Mouse (Mus musculus) midbrain, embryonic 16.5 days (tissue): ENCODE data around the gene Ufd1. TPM values are rescaled to one million over a fixed set of nuclear protein-coding genes. Genes with fewer than 3 reads are reported as not detected.
"Not testable (repeated sequence)": the region's sequence is repeated elsewhere in the genome, so short reads cannot be mapped to it uniquely, and the experiment has no call there.

Experiments
- ATAC-seq: fragments of 200-750 bp; cut with Nextera tagmentation; 2 replicates; pipeline ENCODE4 v1.8.0; 2017; ENCODE audit warnings: moderate TSS enrichment
- H3K27ac ChIP-seq: fragments of 300-500 bp; sonication (generic); 2 replicates; pipeline ENCODE4 v1.5.1; 2014; ENCODE audit warnings: mild to moderate bottlenecking, low read length, mixed read lengths
- H3K27me3 ChIP-seq: fragments of 300-500 bp; sonication (generic); 2 replicates; pipeline ENCODE4 v1.6.1; 2014; ENCODE audit warnings: low read depth, low read length, mixed read lengths; ENCODE audit not compliant: control insufficient read depth, insufficient read depth
- H3K36me3 ChIP-seq: fragments of 300-500 bp; sonication (generic); 2 replicates; pipeline ENCODE4 v1.6.1; 2014; ENCODE audit warnings: mild to moderate bottlenecking, low read length, moderate library complexity, mixed read lengths; ENCODE audit not compliant: control insufficient read depth, insufficient read depth
- H3K4me1 ChIP-seq: fragments of 300-500 bp; sonication (generic); 2 replicates; pipeline ENCODE4 v1.6.1; 2014; ENCODE audit warnings: mild to moderate bottlenecking, low read length, mixed read lengths; ENCODE audit not compliant: control insufficient read depth, insufficient read depth
- H3K4me2 ChIP-seq: fragments of 300-500 bp; sonication (generic); 2 replicates; pipeline ENCODE4 v1.6.1; 2014; ENCODE audit warnings: mild to moderate bottlenecking, low read length, mixed read lengths
- H3K4me3 ChIP-seq: fragments of 300-500 bp; sonication (generic); 2 replicates; pipeline ENCODE4 v1.5.1; 2014; ENCODE audit warnings: low read depth, mild to moderate bottlenecking, low read length, moderate library complexity, mixed read lengths
- H3K9ac ChIP-seq: fragments of 300-500 bp; sonication (generic); 2 replicates; pipeline ENCODE4 v1.6.1; 2014; ENCODE audit warnings: low read depth, low read length, mixed read lengths
- H3K9me3 ChIP-seq: fragments of 300-500 bp; sonication (generic); replicated peaks from 2 replicates; pipeline ENCODE4 v1.6.1; 2014; ENCODE audit warnings: mild to moderate bottlenecking, low read length, mixed read lengths; ENCODE audit not compliant: control insufficient read depth, poor library complexity, severe bottlenecking
- WGBS: fragments of 180-500 bp; shearing (Covaris S2); extraction: QIAGEN DNeasy Blood & Tissue Kit; methylation state at CpG from one replicate; pipeline ENCODE4 v1.1.7; 2014; 5-methylcytosine and 5-hydroxymethylcytosine counted together
- polyA plus RNA-seq: library from polyadenylated mRNA; unstranded; fragments of >200 nt; fragmentation: Nextera tagmentation; extraction: Ambion mirVana; gene quantifications from 2 replicates; pipeline ENCODE4 v1.2.1, GENCODE M21; 2015

Ufd1 gene
- polyA plus RNA-seq, 1 experiment from 2014 or later: 106 TPM

GRCm38 (mm10) chr16:18860186-18860585 is 48.6 kb downstream of the Ufd1 start:
- no peaks in the 10 kb centered on the region for H3K27me3 ChIP-seq
- no peaks in the 10 kb centered on the region for H3K36me3 ChIP-seq
- 63% methylated on average over 1 of the region's 1 CpGs for WGBS
- ATAC-seq: no peak
- no peaks in the 10 kb centered on the region for H3K9me3 ChIP-seq
- H3K4me1 ChIP-seq: no peaks in the 10 kb centered on the region
- no peak overlapping the region for H3K27ac ChIP-seq
- H3K4me2 ChIP-seq: no peak overlapping the region
- no peak overlapping the region for H3K9ac ChIP-seq
- H3K4me3 ChIP-seq: no peak overlapping the region

- H3K9me3 ChIP-seq, H3K27me3 ChIP-seq, H3K4me1 ChIP-seq, H3K4me2 ChIP-seq, H3K27ac ChIP-seq, ATAC-seq, H3K9ac ChIP-seq, H3K4me3 ChIP-seq: not testable (repeated sequence)
- WGBS: 91% methylated on average over 1 of the region's 1 CpGs
- H3K36me3 ChIP-seq: peaks cover 17% of the 10 kb centered on the region
Measured at GRCm38 (mm10) chr16:18870495-18870894, 58.9 kb downstream of the Ufd1 start.

GRCm38 (mm10) chr16:18876091-18876441 is 64.5 kb downstream of the Ufd1 start:
- no peaks in the 10 kb centered on the region for H3K9me3 ChIP-seq
- no peaks in the 10 kb centered on the region for H3K27me3 ChIP-seq
- peaks cover 30% of the 10 kb centered on the region for H3K4me1 ChIP-seq
- WGBS: under 1% methylated on average over 17 of the region's 17 CpGs
- H3K9ac ChIP-seq: peak overlapping the region; percentile 98
- peak overlapping the region; percentile 99 for H3K4me3 ChIP-seq
- H3K36me3 ChIP-seq: peaks cover 17% of the 10 kb centered on the region
- ATAC-seq: no peak
- peak overlapping the region; percentile 96 for H3K27ac ChIP-seq
- peak overlapping the region; percentile 79 for H3K4me2 ChIP-seq

GRCm38 (mm10) chr16:18876442-18877308 is 65.1 kb downstream of the Ufd1 start, which contains the start of the genes Mrpl40 and Hira:
TSS of gene Mrpl40 (minus strand) at chr16:18876862.
TSS of gene Hira (plus strand) at chr16:18877037.
- H3K9me3 ChIP-seq: no peaks in the 10 kb centered on the region
- H3K9ac ChIP-seq: peak within 1 kb of the TSS; percentile 98
- WGBS: under 1% methylated on average over 81 of the region's 93 CpGs
- H3K4me1 ChIP-seq: peaks cover 35% of the 10 kb centered on the region
- peak within 1 kb of the TSS; percentile 79 for H3K4me2 ChIP-seq
- peaks cover 13% of the 10 kb centered on the region for H3K36me3 ChIP-seq
- H3K4me3 ChIP-seq: peak within 1 kb of the TSS; percentile 99
- H3K27me3 ChIP-seq: no peaks in the 10 kb centered on the region
- peak within 1 kb of the TSS; percentile 96 for H3K27ac ChIP-seq
- ATAC-seq: peak; percentile 92

- 0% methylated on average over 41 of the region's 43 CpGs for WGBS
- Histone ChIP-seq H3K4me1 (peaks cover 35% of the 10 kb centered on the region), H3K9ac (peak overlapping the region; percentile 98), H3K36me3 (peaks cover 7% of the 10 kb centered on the region), H3K4me3 (peak overlapping the region; percentile 99), H3K27me3 (no peaks in the 10 kb centered on the region), H3K27ac (peak overlapping the region; percentile 96), H3K9me3 (no peaks in the 10 kb centered on the region), H3K4me2 (peak overlapping the region; percentile 79)
- peak; percentile 52 for ATAC-seq
Measured at GRCm38 (mm10) chr16:18877386-18878090, 66.0 kb downstream of the Ufd1 start.

GRCm38 (mm10) chr16:18878091-18878720 is 66.6 kb downstream of the Ufd1 start:
- WGBS: 28% methylated on average over 20 of the region's 20 CpGs
- H3K27me3 ChIP-seq: no peaks in the 10 kb centered on the region
- peak overlapping the region; percentile 98 for H3K9ac ChIP-seq
- peaks cover 5% of the 10 kb centered on the region for H3K36me3 ChIP-seq
- peak overlapping the region; percentile 96 for H3K27ac ChIP-seq
- H3K9me3 ChIP-seq: no peaks in the 10 kb centered on the region
- H3K4me1 ChIP-seq: peaks cover 35% of the 10 kb centered on the region
- H3K4me2 ChIP-seq: peak overlapping the region; percentile 79
- H3K4me3 ChIP-seq: peak overlapping the region; percentile 99
- no peak for ATAC-seq

GRCm38 (mm10) chr16:18884044-18884443 is 72.5 kb downstream of the Ufd1 start:
- no peak overlapping the region for H3K9ac ChIP-seq
- H3K4me1 ChIP-seq: peaks cover 22% of the 10 kb centered on the region
- ATAC-seq: no peak
- no peaks in the 10 kb centered on the region for H3K36me3 ChIP-seq
- no peaks in the 10 kb centered on the region for H3K9me3 ChIP-seq
- H3K4me2 ChIP-seq: no peak overlapping the region
- H3K27me3 ChIP-seq: no peaks in the 10 kb centered on the region
- no peak overlapping the region for H3K4me3 ChIP-seq
- H3K27ac ChIP-seq: no peak overlapping the region
